Mouse (Mus musculus) olfactory bulb, adult 2 months (tissue): ENCODE results near the gene Bnc2.

Experiments
- CTCF ChIP-seq: fragments of 200-500 bp; IDR thresholded peaks from 2 replicates; pipeline ENCODE4 v1.5.1; 2012; ENCODE audit warnings: low read depth, mild to moderate bottlenecking, low read length, moderate library complexity; ENCODE audit not compliant: insufficient read depth
- POLR2A ChIP-seq: fragments of 200-500 bp; IDR thresholded peaks from 2 replicates; pipeline ENCODE4 v1.6.1; 2012; ENCODE audit warnings: mild to moderate bottlenecking, low read depth, low read length, moderate library complexity; ENCODE audit not compliant: insufficient read depth

GRCm38 (mm10) chr4:84646576-84646975 lies 28.5 kb downstream of the Bnc2 start:
- TF ChIP-seq CTCF, result no peak
- TF ChIP-seq POLR2A, result no peak
